ENCODE assay signal across 8 mouse cellular contexts in the genomic region with DNA sequence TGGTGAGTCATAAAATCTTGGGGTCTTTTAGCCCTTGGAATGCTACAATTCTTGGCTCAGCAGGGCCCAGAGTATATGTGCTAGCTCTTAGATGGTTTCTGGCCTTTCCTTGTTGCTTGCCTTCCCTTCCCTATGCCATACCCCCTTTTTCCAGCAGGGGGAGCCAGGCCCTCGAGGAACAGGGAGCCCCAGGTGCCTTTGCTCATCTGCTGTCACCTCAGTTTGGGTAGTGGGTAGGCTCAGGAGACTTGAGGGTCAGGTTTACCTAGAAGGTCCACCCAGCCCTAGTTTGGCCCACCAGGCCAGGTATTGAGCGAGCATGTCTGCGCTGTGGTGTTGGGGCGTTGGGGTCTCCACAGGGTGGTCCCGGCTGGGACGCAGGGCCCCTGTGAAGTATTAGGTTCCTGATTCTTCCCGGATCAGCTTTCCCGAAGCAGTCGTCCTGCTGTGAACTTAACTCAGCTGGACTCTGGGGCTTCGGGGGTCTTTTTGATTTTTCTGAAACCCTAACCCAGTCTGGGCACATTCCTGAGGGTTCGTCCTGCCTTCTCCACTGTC. TPM values are rescaled to one million over a fixed set of nuclear protein-coding genes. Genes with fewer than 3 reads are reported as not detected.
A peak's percentile ranks its signal among the peaks of the same experiment; 100 is the strongest.
DNase-seq lines count a peak whose midpoint lies in the region; ATAC-seq and TF ChIP-seq lines count a peak whose summit lies in the region.

No protein-coding gene starts in this region.

- DNase-seq in MEL (ENCODE audit: low read depth, low spot score): peak; percentile 88
- DNase-seq in cerebellum, adult 11-12 months: peak; percentile 76
- peak; percentile 87 for DNase-seq in forebrain, postnatal 0 days
- peak; percentile 79 for DNase-seq in layer of hippocampus, adult 9-10 months (ENCODE audit: low spot score)
- DNase-seq in lung, postnatal 0 days (ENCODE audit: low spot score): peak; percentile 67
- peak; percentile 79 for DNase-seq in right cerebral cortex, adult 18-20 months
- peak; percentile 63 for DNase-seq in urinary bladder, adult 2 months (ENCODE audit: low spot score)

- TF ChIP-seq CTCF in MEL (IDR thresholded peaks at IDR 0.05 in 2 of 3, conservative IDR thresholded peaks at IDR 0.05 in 1 of 3; ENCODE audit: control insufficient read depth in 1 of 3, insufficient read depth in 1 of 3, low read depth in 2 of 3, low read length in 3 of 3, poor library complexity in 1 of 3, severe bottlenecking in 1 of 3): peak; percentile 90 to 95 (median 92)
- peak; percentile 98 for TF ChIP-seq CTCF in forebrain, postnatal 0 days (IDR thresholded peaks at IDR 0.05; ENCODE audit: low read depth)
- TF ChIP-seq CTCF in lung, postnatal 0 days (IDR thresholded peaks at IDR 0.05): peak; percentile 94

- TF ChIP-seq RAD21 in MEL (IDR thresholded peaks at IDR 0.05; ENCODE audit: low read depth, low read length): peak; percentile 95

- peak overlapping the region; percentile 43 to 54 for H3K4me3 ChIP-seq in MEL (ENCODE audit: control insufficient read depth in 1 of 2, insufficient read depth in 1 of 2, low read depth in 2 of 2, low read length in 2 of 2)
- no peak overlapping the region for H3K4me3 ChIP-seq in forebrain, postnatal 0 days (ENCODE audit: low read depth, low read length)
- no peak overlapping the region for H3K4me3 ChIP-seq in lung, postnatal 0 days (ENCODE audit: low read depth, low read length)

- H3K9me3 ChIP-seq in MEL (replicated peaks; ENCODE audit: insufficient read depth, low read length): no peaks in the 10 kb centered on the region
- H3K9me3 ChIP-seq in forebrain, postnatal 0 days (ENCODE audit: low read length): no peaks in the 10 kb centered on the region
- H3K9me3 ChIP-seq in lung, postnatal 0 days (ENCODE audit: low read length): no peaks in the 10 kb centered on the region

- H3K9ac ChIP-seq in MEL (ENCODE audit: control insufficient read depth, low read depth, low read length, poor library complexity, severe bottlenecking): peak overlapping the region; percentile 13
- H3K9ac ChIP-seq in forebrain, postnatal 0 days: no peak overlapping the region
- no peak overlapping the region for H3K9ac ChIP-seq in lung, postnatal 0 days (replicated peaks; ENCODE audit: low read depth)

- no peak overlapping the region for H3K27ac ChIP-seq in MEL (ENCODE audit: control insufficient read depth, low read depth, low read length)
- H3K27ac ChIP-seq in forebrain, postnatal 0 days (ENCODE audit: low read depth, low read length): no peak overlapping the region
- no peak overlapping the region for H3K27ac ChIP-seq in lung, postnatal 0 days (ENCODE audit: low read length)

- ATAC-seq in forebrain, postnatal 0 days: peak; percentile 36; the same call in 1 of the 2 replicates
- ATAC-seq in hematopoietic stem cell, adult 5-6 weeks (replicated peaks in 1 of 2; ENCODE audit: insufficient read depth in 1 of 2, low FRiP score in 2 of 2, low TSS enrichment in 1 of 2, low read depth in 1 of 2, poor library complexity in 2 of 2, severe bottlenecking in 2 of 2): peak; percentile 40 to 47; a peak in 2 of 4 replicates
- ATAC-seq in lung, postnatal 0 days: no peak

- no peak overlapping the region for H3K4me2 ChIP-seq in forebrain, postnatal 0 days (ENCODE audit: low read depth)
- no peak overlapping the region for H3K4me2 ChIP-seq in lung, postnatal 0 days (replicated peaks; ENCODE audit: low read depth, low read length)

- no peak for TF ChIP-seq EP300 in MEL (IDR thresholded peaks at IDR 0.05; ENCODE audit: low read depth in 1 of 2, low read length in 2 of 2)
- TF ChIP-seq EP300 in lung, postnatal 0 days (IDR thresholded peaks at IDR 0.05): no peak

- H3K36me3 ChIP-seq in MEL (ENCODE audit: control insufficient read depth in 1 of 2, insufficient read depth in 2 of 2, low read length in 2 of 2): peaks cover 0 to under 1% of the 10 kb centered on the region in 2 experiments; a peak in 2 of 4 replicates
- 0 out of 2 replicates have a peak, but pooled peaks cover under 1% of the 10 kb centered on the region for H3K36me3 ChIP-seq in forebrain, postnatal 0 days (ENCODE audit: insufficient read depth)
- H3K36me3 ChIP-seq in lung, postnatal 0 days (ENCODE audit: insufficient read depth, low read length): no peaks in the 10 kb centered on the region

- WGBS in forebrain, postnatal 0 days: 23% methylated on average over 11 of the region's 11 CpGs
- WGBS in lung, postnatal 0 days: 10% methylated on average over 11 of the region's 11 CpGs

- H3K4me1 ChIP-seq in MEL (ENCODE audit: control insufficient read depth in 1 of 2, insufficient read depth in 2 of 2, low read length in 2 of 2): peaks cover 0 to 14% of the 10 kb centered on the region in 2 experiments; a peak in 2 of 4 replicates
- H3K4me1 ChIP-seq in forebrain, postnatal 0 days (ENCODE audit: insufficient read depth): peaks cover 6% of the 10 kb centered on the region; the same call in 1 of the 2 replicates
- no peaks in the 10 kb centered on the region for H3K4me1 ChIP-seq in lung, postnatal 0 days (ENCODE audit: insufficient read depth, low read depth, low read length)

- TF ChIP-seq POLR2A in MEL (IDR thresholded peaks at IDR 0.05; ENCODE audit: control insufficient read depth in 1 of 2, insufficient read depth in 1 of 2, low read depth in 1 of 2, low read length in 2 of 2, poor library complexity in 1 of 2): no peak

- no peaks in the 10 kb centered on the region for H3K27me3 ChIP-seq in MEL (ENCODE audit: control insufficient read depth in 1 of 2, insufficient read depth in 2 of 2, low read length in 2 of 2)
- H3K27me3 ChIP-seq in forebrain, postnatal 0 days (ENCODE audit: insufficient read depth, low read length): no peaks in the 10 kb centered on the region
- no peaks in the 10 kb centered on the region for H3K27me3 ChIP-seq in lung, postnatal 0 days (replicated peaks; ENCODE audit: insufficient read depth, low read length)

- H3K79me2 ChIP-seq in MEL (ENCODE audit: control insufficient read depth, insufficient read depth, low read length, poor library complexity): peaks cover 2% of the 10 kb centered on the region; the same call in 1 of the 2 replicates

TF ChIP-seq in MEL, 35 proteins besides CTCF, POLR2A, EP300 and RAD21:
- no peak for TF ChIP-seq MAX (IDR thresholded peaks at IDR 0.05; ENCODE audit: low read length)
- no peak for TF ChIP-seq ZMIZ1 (IDR thresholded peaks at IDR 0.05; ENCODE audit: low read depth, low read length)
- no peak for TF ChIP-seq CHD1 (IDR thresholded peaks at IDR 0.05; ENCODE audit: low read depth, low read length)
- no peak for TF ChIP-seq POLR2AphosphoS5 (IDR thresholded peaks at IDR 0.05; ENCODE audit: borderline replicate concordance, low read depth, low read length)
- no peak for TF ChIP-seq MAFK (IDR thresholded peaks at IDR 0.05; ENCODE audit: borderline replicate concordance, low read depth, low read length)
- TF ChIP-seq SMC3 (IDR thresholded peaks at IDR 0.05; ENCODE audit: low read depth, low read length): peak; percentile 95
- no peak for TF ChIP-seq ZNF384 (IDR thresholded peaks at IDR 0.05; ENCODE audit: low read depth, low read length)
- TF ChIP-seq ZKSCAN1 (IDR thresholded peaks at IDR 0.05; ENCODE audit: low read depth, low read length): no peak
- TF ChIP-seq GABPA (IDR thresholded peaks at IDR 0.05; ENCODE audit: low read depth, low read length): 0 out of 2 replicates have a peak, but pooled peaks have one; percentile 20
- TF ChIP-seq SIN3A (IDR thresholded peaks at IDR 0.05; ENCODE audit: low read length): peak; percentile 61
- TF ChIP-seq TCF12 (IDR thresholded peaks at IDR 0.05; ENCODE audit: low read depth, low read length): 0 out of 2 replicates have a peak, but pooled peaks have one; percentile 19
- TF ChIP-seq ZC3H11A (IDR thresholded peaks at IDR 0.05; ENCODE audit: low read depth, low read length): peak; percentile 91
- TF ChIP-seq NELFE (IDR thresholded peaks at IDR 0.05; ENCODE audit: low read depth, low read length): no peak
- TF ChIP-seq GATA1 (IDR thresholded peaks at IDR 0.05; ENCODE audit: low read depth, low read length): no peak
- no peak for TF ChIP-seq MAZ (IDR thresholded peaks at IDR 0.05; ENCODE audit: low read depth, low read length)

RNA-seq across cellular contexts. Expression of gene Lactbl1, which starts 26.6 kb away (rescaled TPM):
- total RNA-seq in MEL (2012; rRNA removed): not detected in 2 replicates
- polyA plus RNA-seq in MEL (2012; ENCODE audit: insufficient read depth in 1 of 2, insufficient read length in 2 of 2, low read depth in 1 of 2, low replicate concordance in 2 of 2, missing spikeins in 1 of 2): not detected
- total RNA-seq in forebrain, postnatal 0 days (2014; rRNA removed): 0.15 and 0.24 TPM in 2 replicates
- 0.05 and 0.10 TPM in 2 replicates for polyA plus RNA-seq in forebrain, postnatal 0 days (2015; fragmentation: Nextera tagmentation; extraction: Ambion mirVana)
- total RNA-seq in hematopoietic stem cell, adult 5-6 weeks (2017): 0.35 and 0.69 TPM in 2 replicates
- not detected in 2 replicates for polyA plus RNA-seq in lung, postnatal 0 days (2015; fragmentation: Nextera tagmentation; extraction: Ambion mirVana)
- not detected in 2 replicates for polyA plus RNA-seq in urinary bladder, adult 2 months (2012; rRNA removed)

RNA-seq across cellular contexts. Expression of gene Tex46, which starts 38.8 kb away (rescaled TPM):
- not detected in 2 replicates for total RNA-seq in MEL (2012; rRNA removed)
- polyA plus RNA-seq in MEL (2012; ENCODE audit: insufficient read depth in 1 of 2, insufficient read length in 2 of 2, low read depth in 1 of 2, low replicate concordance in 2 of 2, missing spikeins in 1 of 2): not detected
- total RNA-seq in forebrain, postnatal 0 days (2014; rRNA removed): not detected in 2 replicates
- not detected in 2 replicates for polyA plus RNA-seq in forebrain, postnatal 0 days (2015; fragmentation: Nextera tagmentation; extraction: Ambion mirVana)
- total RNA-seq in hematopoietic stem cell, adult 5-6 weeks (2017): not detected in 2 replicates
- polyA plus RNA-seq in lung, postnatal 0 days (2015; fragmentation: Nextera tagmentation; extraction: Ambion mirVana): not detected in 2 replicates
- polyA plus RNA-seq in urinary bladder, adult 2 months (2012; rRNA removed): not detected in 2 replicates

RNA-seq across cellular contexts. Expression of gene Kdm1a, which starts 46.5 kb away (rescaled TPM):
- total RNA-seq in MEL (2012; rRNA removed): 60.7 and 66.5 TPM in 2 replicates
- 10 to 100 TPM in 1 of 2 experiments, not detected in 1; 90.1 TPM for polyA plus RNA-seq in MEL (2012; ENCODE audit: insufficient read depth in 1 of 2, insufficient read length in 2 of 2, low read depth in 1 of 2, low replicate concordance in 2 of 2, missing spikeins in 1 of 2)
- 216 and 242 TPM in 2 replicates for total RNA-seq in forebrain, postnatal 0 days (2014; rRNA removed)
- polyA plus RNA-seq in forebrain, postnatal 0 days (2015; fragmentation: Nextera tagmentation; extraction: Ambion mirVana): 46.6 and 51.9 TPM in 2 replicates
- 122 and 124 TPM in 2 replicates for total RNA-seq in hematopoietic stem cell, adult 5-6 weeks (2017)
- 21.0 TPM in 2 replicates for polyA plus RNA-seq in lung, postnatal 0 days (2015; fragmentation: Nextera tagmentation; extraction: Ambion mirVana)
- polyA plus RNA-seq in urinary bladder, adult 2 months (2012; rRNA removed): 41.8 and 42.4 TPM in 2 replicates

Comparison
In these comparisons a context has a peak if more than half of its experiments do, and no peak if none do; other contexts are left out.
1. H3K4me3 ChIP-seq: peak in MEL (2 of 2); none in forebrain, postnatal 0 days (single experiment) and lung, postnatal 0 days (single experiment).
2. Peak in every context shown above with its lines, with median percentiles within 50 percentile points of each other: DNase-seq and CTCF ChIP-seq.